Mouse (Mus musculus) spleen, adult 2 months (tissue): ENCODE data around the gene Arid3b. TPM values are rescaled to one million over a fixed set of nuclear protein-coding genes. Genes with fewer than 3 reads are reported as not detected.

Experiments used
- DNase-seq, 2 experiments: peaks; one replicate each; pipeline versions ENCODE4 v3.0.0 to v3.0.0-alpha.2; 2012 to 2021; ENCODE audit warnings: low spot score in 2 of 2, low read depth in 1 of 2
- H3K27ac ChIP-seq: fragments of 200-500 bp; 2 replicates; pipeline ENCODE4 v1.5.1; 2012; ENCODE audit warnings: low read length, inconsistent platforms; ENCODE audit not compliant: insufficient read depth
- H3K27me3 ChIP-seq: fragments of 200-500 bp; 2 replicates; pipeline ENCODE4 v1.6.1; 2012; ENCODE audit warnings: mild to moderate bottlenecking, moderate library complexity, low read length, inconsistent platforms; ENCODE audit not compliant: control insufficient read depth, insufficient read depth
- H3K36me3 ChIP-seq: fragments of 200-500 bp; 2 replicates; pipeline ENCODE4 v1.6.1; 2012; ENCODE audit warnings: mild to moderate bottlenecking, low read length, inconsistent platforms; ENCODE audit not compliant: control insufficient read depth, insufficient read depth
- H3K4me1 ChIP-seq: fragments of 200-500 bp; 2 replicates; pipeline ENCODE4 v1.6.1; 2011; ENCODE audit warnings: inconsistent platforms; ENCODE audit not compliant: control insufficient read depth, insufficient read depth, insufficient read length
- H3K4me3 ChIP-seq: fragments of 200-500 bp; 2 replicates; pipeline ENCODE4 v1.5.1; 2011; ENCODE audit warnings: mild to moderate bottlenecking, inconsistent platforms; ENCODE audit not compliant: insufficient read depth, insufficient read length; ENCODE audit errors: extremely low read depth
- CTCF ChIP-seq: fragments of 200-500 bp; IDR thresholded peaks from 2 replicates; pipeline ENCODE4 v1.5.1; 2011; ENCODE audit warnings: mild to moderate bottlenecking, inconsistent platforms; ENCODE audit not compliant: insufficient read depth, insufficient read length, insufficient replicate concordance; ENCODE audit errors: extremely low read depth
- POLR2A ChIP-seq: fragments of 200-500 bp; IDR thresholded peaks from 2 replicates; pipeline ENCODE4 v1.6.1; 2011; ENCODE audit warnings: low read depth, low read length, inconsistent platforms
- WGBS: fragments of 180-500 bp; shearing (Covaris S2); methylation state at CpG from one replicate; pipeline ENCODE4 v1.1.7; 2018; 5-methylcytosine and 5-hydroxymethylcytosine counted together
- polyA plus RNA-seq: library from polyadenylated mRNA; depleted of rRNA; stranded (reverse); fragments of >200 nt; gene quantifications from 2 replicates; pipeline ENCODE4 v1.2.3, GENCODE M21; 2012; rRNA removed

Gene Arid3b
- polyA plus RNA-seq, 1 experiment = 35.2 TPM

DNA sequence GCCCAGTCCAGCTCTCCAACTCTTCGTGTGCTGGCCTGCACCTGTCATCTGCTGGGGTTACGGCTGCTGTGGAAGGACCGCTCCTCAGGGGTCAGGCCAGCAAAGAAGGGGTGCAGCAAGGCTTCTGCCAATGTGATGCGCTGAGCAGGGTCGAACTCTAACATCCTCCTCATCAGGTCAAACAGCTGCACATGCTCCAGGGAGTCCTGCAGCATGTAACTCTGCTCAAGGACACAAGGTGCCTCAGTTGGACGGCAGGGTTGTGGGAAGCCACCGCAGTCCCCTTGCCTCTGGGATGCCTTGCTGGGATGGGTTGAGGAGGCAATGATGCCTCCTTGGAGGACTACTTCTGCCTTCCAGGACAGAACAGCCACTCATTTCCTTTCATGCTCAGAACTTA is 85.7 kb downstream of the Arid3b start:
- Histone ChIP-seq H3K4me3 (no peak overlapping the region), H3K4me1 (no peaks in the 10 kb centered on the region), H3K36me3 (peaks cover 79% of the 10 kb centered on the region), H3K27ac (no peak overlapping the region), H3K27me3 (no peaks in the 10 kb centered on the region)
- TF ChIP-seq POLR2A = no peak
- TF ChIP-seq CTCF = no peak
- WGBS = 92% methylated on average over 7 of the region's 7 CpGs
- DNase-seq = no peak

DNA sequence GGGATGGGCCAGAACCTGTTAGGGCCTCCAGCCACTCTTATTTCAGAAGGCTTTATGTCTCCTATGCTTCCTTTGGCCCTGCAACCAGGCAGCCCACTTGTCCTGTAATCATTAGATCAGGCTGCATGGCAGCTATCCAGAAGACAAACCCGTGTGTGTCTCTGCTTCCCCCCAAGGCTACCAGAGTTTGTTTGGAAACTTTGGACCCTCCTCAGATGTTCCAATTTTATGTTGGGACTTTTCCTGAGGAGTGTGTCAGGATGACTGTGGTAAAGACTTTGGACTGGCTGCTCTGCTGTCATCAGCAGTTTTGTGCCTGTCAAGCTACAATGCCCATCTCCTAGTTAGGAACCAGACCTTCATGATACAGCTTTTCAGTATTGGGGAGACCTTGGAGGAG is 87.8 kb downstream of the Arid3b start:
- 69% methylated on average over 1 of the region's 1 CpGs for WGBS
- Histone ChIP-seq H3K27ac (no peak overlapping the region), H3K36me3 (peaks cover 65% of the 10 kb centered on the region), H3K27me3 (no peaks in the 10 kb centered on the region), H3K4me3 (no peak overlapping the region), H3K4me1 (no peaks in the 10 kb centered on the region)
- TF ChIP-seq POLR2A (no peak), CTCF (no peak)
- no peak for DNase-seq

DNA sequence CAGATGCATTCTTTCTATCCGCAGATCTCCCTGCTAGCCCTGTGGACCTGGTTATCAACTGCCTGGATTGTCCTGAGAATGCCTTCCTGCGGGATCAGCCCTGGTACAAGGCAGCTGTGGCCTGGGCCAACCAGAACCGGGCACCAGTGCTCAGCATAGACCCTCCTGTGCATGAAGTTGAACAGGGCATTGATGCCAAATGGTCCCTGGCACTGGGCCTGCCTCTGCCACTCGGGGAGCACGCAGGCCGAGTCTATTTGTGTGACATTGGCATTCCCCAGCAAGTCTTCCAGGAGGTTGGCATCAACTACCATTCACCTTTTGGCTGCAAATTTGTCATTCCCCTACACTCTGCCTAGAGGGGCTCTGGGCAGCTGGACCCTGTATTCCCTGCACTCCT is 88.5 kb downstream of the Arid3b start:
- DNase-seq = no peak
- no peaks in the 10 kb centered on the region for H3K27me3 ChIP-seq
- WGBS = 94% methylated on average over 6 of the region's 6 CpGs
- H3K4me1 ChIP-seq = no peaks in the 10 kb centered on the region
- no peak overlapping the region for H3K27ac ChIP-seq
- TF ChIP-seq CTCF (no peak), POLR2A (no peak)
- H3K36me3 ChIP-seq = peaks cover 63% of the 10 kb centered on the region
- H3K4me3 ChIP-seq = no peak overlapping the region

DNA sequence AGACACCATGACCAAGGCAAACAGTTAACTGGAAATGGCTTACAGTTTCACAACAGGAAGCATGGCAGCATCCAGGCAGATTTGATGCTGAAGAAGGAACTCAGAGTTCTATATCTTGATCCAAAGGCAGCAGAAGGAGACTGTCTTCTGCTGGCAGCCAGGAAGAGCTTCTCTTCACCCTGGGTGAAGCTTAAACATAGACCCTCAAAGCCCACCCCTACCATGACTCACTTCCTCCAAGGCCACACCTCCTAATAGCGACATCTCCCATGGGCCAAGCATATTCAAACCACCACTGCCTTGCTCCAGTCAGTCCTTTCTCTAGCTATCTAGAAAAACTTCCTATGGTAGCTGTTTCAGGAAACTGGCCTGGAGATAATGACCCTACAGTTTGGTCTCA is 89.5 kb downstream of the Arid3b start:
- Histone ChIP-seq H3K27ac (no peak overlapping the region), H3K27me3 (no peaks in the 10 kb centered on the region), H3K4me3 (no peak overlapping the region), H3K36me3 (peaks cover 57% of the 10 kb centered on the region), H3K4me1 (no peaks in the 10 kb centered on the region)
- TF ChIP-seq POLR2A (no peak), CTCF (no peak)
- WGBS = 88% methylated on average over 1 of the region's 1 CpGs
- no peak for DNase-seq

DNA sequence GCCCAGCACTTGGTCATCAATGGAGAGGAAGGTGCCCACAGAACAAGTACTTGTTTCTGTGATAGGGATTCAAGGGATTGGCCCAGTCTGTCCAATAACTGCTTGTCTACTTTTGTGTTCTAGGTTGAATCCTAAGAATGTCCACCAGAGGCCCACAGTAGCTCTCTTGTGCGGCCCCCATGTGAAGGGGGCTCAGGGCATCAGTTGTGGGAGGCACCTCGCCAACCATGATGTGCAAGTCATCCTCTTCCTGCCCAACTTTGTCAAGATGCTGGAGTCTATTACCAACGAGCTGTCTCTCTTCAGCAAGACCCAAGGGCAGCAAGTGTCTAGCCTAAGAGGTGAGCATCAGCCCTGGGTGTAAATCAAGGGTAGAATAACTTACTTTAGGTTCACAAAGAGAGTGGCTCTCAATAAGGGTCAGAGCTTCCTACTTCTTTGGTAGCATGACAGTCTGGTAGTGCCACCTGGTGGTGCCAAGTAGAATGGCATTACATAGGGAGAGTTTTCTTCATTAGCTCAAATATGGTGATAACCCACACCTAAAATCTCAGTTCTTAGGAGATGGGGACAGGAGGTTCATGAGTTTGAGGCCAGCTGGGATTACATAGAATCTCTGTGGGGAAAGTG is 92.0 kb downstream of the Arid3b start:
- Histone ChIP-seq H3K4me1 (peaks cover 2% of the 10 kb centered on the region; the same call in 1 of the 2 replicates), H3K4me3 (no peak overlapping the region), H3K27ac (no peak overlapping the region), H3K36me3 (peaks cover 44% of the 10 kb centered on the region), H3K27me3 (no peaks in the 10 kb centered on the region)
- peak; percentile 32; the same call in 1 of the 2 replicates for TF ChIP-seq CTCF
- no peak for TF ChIP-seq POLR2A
- WGBS = 54% methylated on average over 3 of the region's 3 CpGs
- DNase-seq = peak; percentile 42 to 51

Other genes with a start within 250 kb of the Arid3b start
- 44.5 and 47.6 TPM in 2 replicates for gene Ulk3, start 247.3 kb downstream of the Arid3b start, polyA plus RNA-seq
- not detected in 2 replicates for gene Cplx3, start 230.5 kb downstream of the Arid3b start, polyA plus RNA-seq
- gene Lman1l, start 216.0 kb downstream of the Arid3b start, polyA plus RNA-seq = 0.09 and 0.16 TPM in 2 replicates
- gene Csk, start 183.2 kb downstream of the Arid3b start, polyA plus RNA-seq = 233 and 265 TPM in 2 replicates
- gene Cyp1a2, start 153.1 kb downstream of the Arid3b start, polyA plus RNA-seq = not detected in 2 replicates
- gene Cyp1a1, start 148.9 kb downstream of the Arid3b start, polyA plus RNA-seq = 0.13 and 0.15 TPM in 2 replicates
- 9.9 and 11.2 TPM in 2 replicates for gene Edc3, start 128.3 kb downstream of the Arid3b start, polyA plus RNA-seq
- gene Clk3, start 70.9 kb downstream of the Arid3b start, polyA plus RNA-seq = 99.1 and 117 TPM in 2 replicates
- gene Ubl7, start 74.2 kb upstream of the Arid3b start, polyA plus RNA-seq = 88.3 and 131 TPM in 2 replicates
- gene Sema7a, start 103.3 kb upstream of the Arid3b start, polyA plus RNA-seq = 26.1 and 35.7 TPM in 2 replicates
- 0.52 and 0.67 TPM in 2 replicates for gene Cyp11a1, start 169.6 kb upstream of the Arid3b start, polyA plus RNA-seq
- gene Stra6, start 227.0 kb upstream of the Arid3b start, polyA plus RNA-seq = 1.9 and 3.4 TPM in 2 replicates